Mouse (Mus musculus) liver, adult 2 months (tissue): ENCODE results near the gene Pfdn5.

ENCODE experiments used
- CTCF ChIP-seq: fragments of 200-500 bp; IDR thresholded peaks from 2 replicates; pipeline ENCODE4 v1.5.1; 2011; ENCODE audit warnings: low read depth, low read length, control low read depth
- POLR2A ChIP-seq: fragments of 200-500 bp; IDR thresholded peaks from 2 replicates; pipeline ENCODE4 v1.6.1; 2011; ENCODE audit warnings: low read length, control low read depth; ENCODE audit not compliant: insufficient read depth; ENCODE audit errors: extremely low read depth

DNA sequence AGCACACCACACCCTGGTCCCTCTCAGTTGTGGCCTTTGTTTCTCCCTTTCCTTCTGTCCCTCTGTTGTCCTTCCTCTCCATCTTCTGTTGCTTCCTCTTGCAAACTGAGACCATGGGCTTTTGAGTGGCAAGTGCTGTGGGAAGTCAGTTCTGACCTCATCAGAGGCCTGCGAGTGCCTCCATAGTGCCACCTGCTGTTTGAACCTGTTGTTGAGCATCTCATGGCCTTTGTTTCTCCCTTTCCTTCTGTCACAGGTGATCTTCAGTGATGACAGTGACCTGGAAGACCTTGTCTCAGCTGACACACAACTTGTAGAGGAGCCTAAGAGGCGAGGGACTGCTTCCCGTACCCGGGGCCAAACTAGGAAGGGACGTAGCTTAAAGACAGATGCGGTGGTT, 9.7 kb upstream of the Pfdn5 start:
- TF ChIP-seq POLR2A (no peak), CTCF (peak; percentile 80)
